Mouse (Mus musculus) hindbrain, embryonic 11.5 days (tissue): ENCODE results near the gene Catsperg1. TPM values are rescaled to one million over a fixed set of nuclear protein-coding genes. Genes with fewer than 3 reads are reported as not detected.

ENCODE experiments used
- ATAC-seq: fragments of 200-750 bp; cut with Nextera tagmentation; 2 replicates; pipeline ENCODE4 v1.8.0; 2017; ENCODE audit warnings: mild to moderate bottlenecking, moderate TSS enrichment, moderate library complexity; ENCODE audit not compliant: low FRiP score
- DNase-seq: peaks from one replicate; pipeline ENCODE4 v3.0.0-alpha.2; 2015; ENCODE audit warnings: low spot score
- H3K27ac ChIP-seq: fragments of 300-500 bp; sonication (generic); 2 replicates; pipeline ENCODE4 v1.5.1; 2014; ENCODE audit warnings: mild to moderate bottlenecking, low read depth, low read length
- H3K27me3 ChIP-seq: fragments of 300-500 bp; sonication (generic); 2 replicates; pipeline ENCODE4 v1.6.1; 2014; ENCODE audit warnings: mild to moderate bottlenecking, low read length, moderate library complexity, mixed read lengths; ENCODE audit not compliant: control insufficient read depth, insufficient read depth
- H3K36me3 ChIP-seq: fragments of 300-500 bp; sonication (generic); 2 replicates; pipeline ENCODE4 v1.6.1; 2014; ENCODE audit warnings: mild to moderate bottlenecking, low read length, moderate library complexity, mixed read lengths; ENCODE audit not compliant: control insufficient read depth, insufficient read depth
- H3K4me1 ChIP-seq: fragments of 300-500 bp; sonication (generic); replicated peaks from 2 replicates; pipeline ENCODE4 v1.6.1; 2014; ENCODE audit warnings: low read length, mixed read lengths; ENCODE audit not compliant: control insufficient read depth, insufficient read depth
- H3K4me2 ChIP-seq: fragments of 300-500 bp; sonication (generic); replicated peaks from 2 replicates; pipeline ENCODE4 v1.6.1; 2014; ENCODE audit warnings: mild to moderate bottlenecking, low read depth, low read length
- H3K4me3 ChIP-seq: fragments of 300-500 bp; sonication (generic); 2 replicates; pipeline ENCODE4 v1.5.1; 2014; ENCODE audit warnings: low read depth, low read length
- H3K9ac ChIP-seq: fragments of 300-500 bp; sonication (generic); 2 replicates; pipeline ENCODE4 v1.6.1; 2014; ENCODE audit warnings: low read depth, low read length
- H3K9me3 ChIP-seq: fragments of 300-500 bp; sonication (generic); 2 replicates; pipeline ENCODE4 v1.6.1; 2016; ENCODE audit warnings: low read length; ENCODE audit not compliant: control insufficient read depth
- WGBS: fragments of 180-500 bp; shearing (Covaris S2); extraction: QIAGEN DNeasy Blood & Tissue Kit; methylation state at CpG from one replicate; pipeline ENCODE4 v1.1.7; 2014; 5-methylcytosine and 5-hydroxymethylcytosine counted together
- polyA plus RNA-seq: library from polyadenylated mRNA; unstranded; fragments of >200 nt; fragmentation: Nextera tagmentation; extraction: Ambion mirVana; gene quantifications from 2 replicates; pipeline ENCODE4 v1.2.1, GENCODE M21; 2014

The Catsperg1 gene
- polyA plus RNA-seq, 1 experiment from 2014 or later: 0.51 TPM

DNA sequence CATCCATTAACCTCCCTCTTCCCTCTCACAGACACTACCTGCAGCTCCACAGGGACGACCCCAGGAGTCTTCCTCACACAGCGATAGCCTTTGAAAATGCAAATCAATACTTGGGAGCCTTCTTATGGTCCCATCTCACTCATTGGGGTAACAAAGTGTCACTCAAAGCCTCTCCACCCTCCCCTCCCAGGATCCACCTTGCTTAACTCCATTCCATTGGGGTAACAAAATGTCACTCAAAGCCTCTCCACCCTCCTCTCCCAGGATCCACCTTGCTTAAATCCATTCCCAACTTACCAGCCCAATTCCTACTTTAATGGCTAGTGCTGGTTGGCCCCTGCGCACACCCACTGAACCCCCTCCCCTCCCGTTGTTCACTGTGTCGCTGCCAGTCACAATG, 55.6 kb downstream of the Catsperg1 start:
- 0% methylated on average over 5 of the region's 5 CpGs for WGBS
- no peak overlapping the region for H3K4me3 ChIP-seq
- H3K27ac ChIP-seq: no peak overlapping the region
- no peaks in the 10 kb centered on the region for H3K4me1 ChIP-seq
- no peaks in the 10 kb centered on the region for H3K9me3 ChIP-seq
- no peak for DNase-seq
- peaks cover 6% of the 10 kb centered on the region; the same call in 1 of the 2 replicates for H3K27me3 ChIP-seq
- H3K36me3 ChIP-seq: no peaks in the 10 kb centered on the region
- ATAC-seq: no peak
- no peak overlapping the region for H3K4me2 ChIP-seq
- H3K9ac ChIP-seq: no peak overlapping the region

DNA sequence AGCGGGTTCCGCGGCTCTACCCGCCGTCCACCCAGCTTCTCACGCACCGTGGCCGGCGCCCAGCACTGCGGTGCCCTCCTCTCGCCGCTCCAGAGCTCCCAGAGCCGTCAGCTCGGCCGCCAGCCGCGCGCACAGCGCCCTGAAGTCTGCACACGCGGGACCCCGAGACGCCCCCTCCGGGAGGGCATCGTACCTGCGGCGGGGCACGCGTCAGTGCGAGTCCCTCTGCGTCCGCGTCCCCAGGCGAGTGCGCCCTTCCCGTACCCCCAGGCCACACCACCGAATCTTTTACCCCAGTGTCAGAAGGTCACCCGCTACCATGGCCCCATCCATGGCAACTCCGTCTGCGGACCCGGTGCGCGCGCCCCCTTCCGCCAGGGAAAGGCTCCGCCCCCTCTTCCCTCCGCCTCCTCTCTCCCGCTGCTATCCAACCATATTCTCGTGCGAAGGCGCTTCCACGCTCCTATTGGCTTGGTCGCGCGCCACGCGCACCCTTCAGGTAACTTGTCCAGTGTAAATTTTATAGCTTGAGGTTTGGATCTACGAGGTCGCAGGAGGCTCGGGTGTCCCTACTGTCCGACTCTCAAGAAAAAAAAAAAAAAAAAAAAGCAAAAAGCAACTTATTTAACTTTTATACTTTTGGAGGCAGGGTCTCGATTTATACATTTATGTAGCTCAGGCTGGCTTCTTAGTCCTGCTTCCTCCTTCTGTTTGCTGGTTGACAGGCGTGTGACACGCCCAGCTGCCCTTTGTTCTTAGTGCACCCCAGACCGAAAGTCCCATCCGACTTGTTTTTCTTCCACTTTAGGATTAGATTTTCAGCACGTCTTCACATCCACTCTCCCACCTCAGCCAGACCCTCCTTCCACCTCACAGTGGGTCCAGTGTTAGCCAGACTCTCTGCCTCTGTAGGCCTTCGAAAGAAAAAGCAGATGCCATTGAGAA, 57.7 kb downstream of the Catsperg1 start, which contains the start of gene Fam98c:
TSS of gene Fam98c (minus strand) at position 397 of the 945 bp plus-strand sequence.
- peak within 1 kb of the TSS; percentile 72 for H3K27ac ChIP-seq
- ATAC-seq (peak; percentile 86), DNase-seq (peak; percentile 89)
- WGBS: 4% methylated on average over 67 of the region's 68 CpGs
- H3K4me2 ChIP-seq: peak within 1 kb of the TSS; percentile 86
- peak within 1 kb of the TSS; percentile 69 for H3K4me3 ChIP-seq
- H3K4me1 ChIP-seq: no peaks in the 10 kb centered on the region
- peak within 1 kb of the TSS; percentile 66 for H3K9ac ChIP-seq
- H3K36me3 ChIP-seq: no peaks in the 10 kb centered on the region
- H3K9me3 ChIP-seq: no peaks in the 10 kb centered on the region
- peaks cover 6% of the 10 kb centered on the region; the same call in 1 of the 2 replicates for H3K27me3 ChIP-seq

DNA sequence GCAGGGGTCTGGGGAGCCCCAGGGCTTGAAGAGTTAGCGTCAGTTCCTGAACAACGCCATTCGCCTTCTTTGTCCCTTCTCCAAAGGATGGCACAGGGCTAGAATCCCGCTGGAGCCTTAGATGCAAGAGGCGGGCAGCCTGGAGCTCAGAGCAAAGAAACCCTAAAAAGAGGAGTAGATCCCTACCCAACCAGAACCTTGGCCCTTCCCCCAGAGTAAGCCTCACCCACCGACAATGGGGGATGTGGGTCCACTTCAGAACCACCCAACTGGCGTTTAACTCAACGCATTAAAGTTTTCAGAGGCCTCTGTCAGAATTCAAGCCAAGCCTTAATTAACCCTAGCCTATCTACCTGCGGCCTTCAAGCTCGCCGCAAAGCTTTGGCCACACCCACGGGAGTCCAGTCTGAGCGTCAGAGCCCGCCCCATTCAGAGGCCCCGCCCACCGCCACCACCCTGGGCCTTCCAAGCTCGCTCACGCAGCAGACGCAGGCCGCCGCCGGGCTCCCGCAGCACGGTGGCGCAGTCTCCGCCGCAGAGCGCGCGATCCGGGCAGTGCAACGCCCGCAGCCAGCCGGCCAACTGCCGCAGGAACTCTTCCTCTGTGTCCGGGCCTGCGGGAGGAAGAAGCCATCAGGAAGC, 58.5 kb downstream of the Catsperg1 start:
- WGBS: 7% methylated on average over 35 of the region's 37 CpGs
- Histone ChIP-seq H3K4me2 (peak overlapping the region; percentile 86), H3K27ac (peak overlapping the region; percentile 72), H3K4me3 (peak overlapping the region; percentile 69), H3K27me3 (peaks cover 6% of the 10 kb centered on the region; the same call in 1 of the 2 replicates), H3K9me3 (no peaks in the 10 kb centered on the region), H3K36me3 (no peaks in the 10 kb centered on the region), H3K4me1 (no peaks in the 10 kb centered on the region), H3K9ac (peak overlapping the region; percentile 66)
- ATAC-seq (peak; percentile 92), DNase-seq (peak; percentile 92)

DNA sequence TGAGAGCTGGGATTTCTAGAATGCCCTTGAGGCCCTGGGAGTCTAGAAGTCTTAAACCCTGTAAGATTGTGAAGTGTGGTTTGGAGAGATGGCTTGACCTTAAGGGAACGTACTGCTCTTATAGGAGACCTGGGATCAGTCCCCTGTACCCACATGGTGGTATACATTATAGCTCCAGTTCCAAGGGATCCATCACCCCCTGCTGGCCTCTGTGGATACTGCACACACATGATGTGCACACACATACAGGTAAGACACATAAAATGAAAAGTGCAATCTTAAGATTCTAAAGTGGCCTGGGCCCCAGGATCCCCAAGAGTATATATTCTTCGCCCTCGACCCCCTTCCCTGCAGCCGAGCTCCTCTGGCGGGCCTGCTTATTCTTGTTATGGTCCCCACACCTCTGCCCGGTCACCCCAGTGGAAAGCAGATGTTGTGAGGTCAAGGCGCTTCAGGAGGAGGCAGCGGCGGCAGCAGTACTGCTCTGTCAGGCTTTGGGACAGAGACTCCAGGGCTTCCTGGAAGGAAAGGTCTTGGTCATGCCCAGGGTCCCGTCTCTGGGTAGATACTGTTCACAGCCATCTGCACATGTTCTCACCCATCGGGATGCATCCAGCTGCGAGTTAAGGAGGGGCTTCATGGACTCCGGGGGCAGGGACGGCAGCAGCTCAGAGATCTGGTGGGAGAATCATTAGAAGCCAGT, 59.7 kb downstream of the Catsperg1 start:
- no peak for ATAC-seq
- no peak overlapping the region for H3K27ac ChIP-seq
- H3K36me3 ChIP-seq: no peaks in the 10 kb centered on the region
- H3K9ac ChIP-seq: no peak overlapping the region
- 96% methylated on average over 14 of the region's 14 CpGs for WGBS
- no peak overlapping the region for H3K4me2 ChIP-seq
- H3K4me3 ChIP-seq: no peak overlapping the region
- peaks cover 5% of the 10 kb centered on the region; the same call in 1 of the 2 replicates for H3K27me3 ChIP-seq
- DNase-seq: no peak
- H3K9me3 ChIP-seq: no peaks in the 10 kb centered on the region
- H3K4me1 ChIP-seq: no peaks in the 10 kb centered on the region

DNA sequence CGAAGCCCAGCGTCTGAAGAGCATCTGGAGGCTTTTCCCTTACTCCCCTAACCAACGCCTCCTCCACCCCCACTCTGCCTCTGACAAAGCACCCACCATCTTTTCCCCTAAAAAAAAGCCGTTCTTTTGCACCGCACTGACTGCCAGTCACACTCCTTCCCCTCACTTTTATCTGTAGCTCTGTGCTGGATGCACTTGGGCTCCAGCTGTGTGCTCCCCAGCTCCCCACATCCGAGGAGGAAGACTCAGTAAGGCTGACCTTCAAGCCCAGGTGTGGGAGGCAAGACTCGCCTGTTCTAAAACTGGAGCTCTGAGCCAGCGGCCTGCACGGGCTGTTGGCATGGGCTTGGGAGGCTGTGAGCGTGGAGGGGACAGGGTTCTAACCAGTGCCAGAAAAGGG, 62.3 kb downstream of the Catsperg1 start:
- ATAC-seq: no peak
- Histone ChIP-seq H3K9me3 (no peaks in the 10 kb centered on the region), H3K4me1 (no peaks in the 10 kb centered on the region), H3K4me3 (no peak overlapping the region), H3K4me2 (no peak overlapping the region), H3K9ac (no peak overlapping the region), H3K36me3 (no peaks in the 10 kb centered on the region), H3K27ac (no peak overlapping the region), H3K27me3 (0 out of 2 replicates have a peak, but pooled peaks cover 2% of the 10 kb centered on the region)
- DNase-seq: no peak
- WGBS: 74% methylated on average over 10 of the region's 10 CpGs

DNA sequence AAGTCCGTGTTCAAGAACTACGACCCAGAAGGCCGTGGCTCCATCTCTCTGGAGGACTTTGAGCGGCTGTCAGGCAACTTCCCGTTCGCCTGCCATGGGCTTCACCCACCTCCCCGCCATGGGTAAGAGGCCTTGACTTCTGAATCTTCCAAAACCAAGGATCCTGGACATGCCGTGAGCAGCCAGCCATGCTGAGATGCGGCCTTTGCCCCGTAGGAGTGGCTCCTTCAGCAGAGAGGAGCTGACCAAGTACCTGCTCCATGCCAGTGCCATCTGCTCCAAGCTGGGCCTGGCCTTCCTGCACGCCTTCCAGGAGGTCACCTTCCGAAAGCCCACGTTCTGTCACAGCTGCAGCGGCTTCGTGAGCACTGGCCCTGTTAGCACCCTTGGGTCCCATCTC, 65.1 kb downstream of the Catsperg1 start:
- 87% methylated on average over 15 of the region's 15 CpGs for WGBS
- no peak overlapping the region for H3K4me3 ChIP-seq
- no peaks in the 10 kb centered on the region for H3K36me3 ChIP-seq
- H3K4me2 ChIP-seq: no peak overlapping the region
- H3K9me3 ChIP-seq: no peaks in the 10 kb centered on the region
- ATAC-seq (no peak), DNase-seq (no peak)
- no peaks in the 10 kb centered on the region for H3K27me3 ChIP-seq
- H3K9ac ChIP-seq: no peak overlapping the region
- H3K4me1 ChIP-seq: no peaks in the 10 kb centered on the region
- H3K27ac ChIP-seq: no peak overlapping the region

DNA sequence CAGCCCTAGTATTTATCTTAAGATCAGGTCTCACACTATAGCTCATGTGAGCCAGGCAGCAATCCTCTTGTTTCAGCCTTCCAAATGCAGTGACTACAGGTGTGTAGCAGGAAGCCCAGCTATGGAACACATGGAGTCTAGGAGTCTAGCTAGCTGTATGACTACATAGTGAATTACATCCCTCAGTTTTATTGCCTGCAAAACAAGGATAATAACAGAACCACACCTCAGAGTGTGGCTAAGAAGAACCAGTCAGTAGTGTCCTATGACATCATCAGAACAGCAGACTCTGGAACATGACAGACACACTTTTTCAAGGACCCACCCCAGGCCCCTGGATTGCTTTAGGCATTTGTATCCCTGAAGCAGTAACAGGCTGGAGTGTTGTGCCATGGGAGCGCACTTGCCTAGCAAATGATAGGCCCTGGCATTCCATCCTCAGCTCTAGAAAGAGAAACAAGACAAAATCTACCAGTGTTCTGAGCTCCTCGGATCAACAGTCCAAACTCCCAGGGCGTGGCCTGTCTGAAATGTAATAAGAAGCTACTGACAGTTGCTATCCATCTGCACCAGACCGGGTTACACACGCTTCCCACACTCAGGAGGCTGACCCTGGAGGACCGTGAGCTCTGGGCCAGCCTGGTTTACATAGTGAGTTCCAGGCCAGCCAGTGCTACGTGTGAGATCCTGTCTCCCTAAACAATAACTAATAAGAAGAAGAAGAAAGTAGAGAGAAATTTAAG, 67.0 kb downstream of the Catsperg1 start:
- Histone ChIP-seq H3K4me1 (no peaks in the 10 kb centered on the region), H3K36me3 (no peaks in the 10 kb centered on the region), H3K4me3 (no peak overlapping the region), H3K9me3 (no peaks in the 10 kb centered on the region), H3K27me3 (no peaks in the 10 kb centered on the region), H3K27ac (no peak overlapping the region), H3K9ac (no peak overlapping the region), H3K4me2 (no peak overlapping the region)
- DNase-seq (no peak), ATAC-seq (no peak)
- 84% methylated on average over 7 of the region's 7 CpGs for WGBS

DNA sequence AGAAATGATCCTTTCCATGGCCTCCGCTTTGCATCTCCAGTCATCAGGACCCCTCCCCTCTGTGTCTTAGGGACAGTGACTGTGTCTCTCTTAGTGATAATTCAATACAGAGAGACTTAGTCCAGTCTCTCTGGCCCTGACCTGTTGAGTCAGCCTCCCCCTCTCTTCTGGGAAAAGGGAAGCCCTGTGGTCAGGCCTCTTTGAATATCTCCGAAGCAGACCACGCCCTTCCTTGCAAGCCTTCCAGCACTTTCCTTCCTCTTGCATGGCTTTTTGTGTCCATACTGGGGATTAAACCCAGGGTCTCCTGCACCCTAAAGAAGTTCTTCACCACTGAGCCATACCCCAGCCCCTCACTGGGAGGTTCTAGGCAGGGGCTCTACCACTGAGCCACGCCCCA, 69.8 kb downstream of the Catsperg1 start:
- Histone ChIP-seq H3K27ac (no peak overlapping the region), H3K4me2 (no peak overlapping the region), H3K27me3 (no peaks in the 10 kb centered on the region), H3K9ac (no peak overlapping the region), H3K36me3 (no peaks in the 10 kb centered on the region), H3K9me3 (no peaks in the 10 kb centered on the region), H3K4me1 (no peaks in the 10 kb centered on the region), H3K4me3 (no peak overlapping the region)
- no peak for ATAC-seq
- DNase-seq: no peak
- WGBS: 92% methylated on average over 4 of the region's 4 CpGs
